Mouse (Mus musculus) kidney, postnatal 14 days (tissue): Measurements from ENCODE around the gene Cers4.

Experiments
- DNase-seq: peaks from one replicate; pipeline ENCODE4 v3.0.0; 2022; ENCODE audit warnings: mixed read lengths

The Cers4 gene

DNA sequence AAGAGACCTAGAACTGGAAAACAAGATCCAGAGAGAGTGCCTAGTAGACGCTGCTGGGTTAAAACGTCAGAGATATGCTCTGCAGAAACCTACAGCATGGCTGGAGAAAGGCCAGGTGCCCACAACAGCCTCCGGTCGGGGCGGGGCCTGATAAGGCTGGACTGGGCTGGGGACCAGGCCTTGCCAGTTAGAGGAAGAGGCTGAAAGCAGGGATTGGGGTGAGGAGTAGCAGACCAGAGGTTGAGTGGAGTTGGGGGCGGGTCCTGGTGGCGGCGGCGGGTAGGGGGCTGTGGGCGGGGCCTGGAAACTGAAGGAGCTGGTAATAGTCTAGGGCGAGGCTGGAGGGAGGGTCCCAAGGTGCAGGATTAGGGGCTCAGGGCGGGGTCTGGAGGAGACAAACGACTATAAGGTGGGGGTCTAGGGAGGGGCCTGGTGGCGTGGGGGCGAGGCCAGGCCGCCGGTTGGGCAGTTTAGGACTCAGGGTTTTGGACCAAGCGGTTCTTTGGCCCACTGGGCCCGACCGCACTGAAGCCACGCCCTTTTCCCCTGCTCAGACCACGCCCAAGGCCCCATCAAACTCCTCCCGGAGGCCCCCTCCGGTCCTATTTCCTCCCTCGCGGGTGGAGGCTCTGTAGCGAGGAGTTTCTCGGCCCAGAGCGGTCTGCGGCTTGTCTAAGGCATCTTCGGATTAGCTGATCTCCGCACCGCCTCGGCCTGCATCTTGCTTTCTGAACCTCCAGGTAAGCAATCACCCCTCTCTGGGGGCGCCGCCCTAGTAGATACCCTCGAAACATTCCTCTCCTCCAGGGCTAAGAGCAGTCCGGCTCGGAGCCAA, at the start of gene Cers4:
TSS of gene Cers4 (plus strand) at position 176 of the 835 bp plus-strand sequence.
- peak; percentile 91 for DNase-seq

GRCm38 (mm10) chr8:4458165-4458564, 34.7 kb upstream of the Cers4 start:
- no peak for DNase-seq

GRCm38 (mm10) chr8:4463061-4463460, 29.8 kb upstream of the Cers4 start:
- DNase-seq: no peak

DNA sequence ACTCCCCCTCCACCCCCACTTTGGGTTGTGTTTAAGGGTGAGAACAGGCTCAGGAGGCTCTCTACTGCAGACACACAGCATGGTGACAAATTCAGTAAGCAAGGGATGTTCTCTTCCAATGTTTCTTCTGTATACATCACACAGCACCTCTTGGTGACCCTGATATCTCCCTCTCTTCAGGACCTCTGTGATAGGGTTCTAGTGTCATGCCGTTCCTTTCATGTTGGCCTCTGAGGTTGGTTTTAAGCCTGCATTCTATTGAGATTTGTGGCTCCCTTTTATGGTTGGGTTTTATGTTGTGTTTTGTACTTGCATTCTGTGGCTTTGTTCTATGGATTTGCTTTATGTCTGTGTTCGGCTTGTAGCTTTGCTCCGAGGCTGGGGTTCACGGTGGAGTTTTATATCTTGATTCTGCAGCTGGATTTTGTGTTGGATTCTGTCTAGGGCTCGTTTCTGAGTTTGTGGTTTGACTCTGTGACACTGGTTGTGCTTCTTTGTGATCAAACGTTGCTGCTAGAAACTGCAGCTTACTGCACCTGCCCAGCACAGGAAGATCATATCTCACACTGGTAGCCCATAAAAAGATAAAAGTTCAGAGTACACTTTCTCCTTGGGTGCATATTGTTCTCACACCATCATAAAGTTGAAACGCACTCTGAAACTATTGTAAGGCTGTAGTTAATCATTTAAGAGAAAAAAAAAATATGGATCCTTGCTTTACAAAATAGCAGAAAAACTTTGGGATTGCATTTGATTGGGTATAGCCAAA, 18.2 kb upstream of the Cers4 start:
- no peak for DNase-seq

DNA sequence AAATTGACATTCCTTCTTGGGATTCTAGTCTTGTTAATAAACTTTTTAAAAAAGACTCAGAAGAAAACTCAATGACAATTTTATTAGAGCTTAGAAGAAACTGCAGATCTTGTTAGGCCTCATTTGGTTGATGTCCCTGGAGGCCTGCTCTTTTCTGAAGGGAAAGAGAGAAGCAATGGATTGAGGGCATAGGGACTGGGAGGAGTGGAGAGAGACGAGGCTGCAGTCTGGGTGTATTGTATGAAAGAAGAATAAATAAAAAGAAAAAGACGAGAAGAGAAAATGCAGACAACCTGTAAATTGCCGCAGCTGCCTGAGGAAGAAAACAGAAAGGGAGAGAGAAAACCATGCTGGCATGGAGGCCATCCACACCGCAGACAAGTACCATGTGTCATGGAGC, 11.7 kb upstream of the Cers4 start:
- no peak for DNase-seq

DNA sequence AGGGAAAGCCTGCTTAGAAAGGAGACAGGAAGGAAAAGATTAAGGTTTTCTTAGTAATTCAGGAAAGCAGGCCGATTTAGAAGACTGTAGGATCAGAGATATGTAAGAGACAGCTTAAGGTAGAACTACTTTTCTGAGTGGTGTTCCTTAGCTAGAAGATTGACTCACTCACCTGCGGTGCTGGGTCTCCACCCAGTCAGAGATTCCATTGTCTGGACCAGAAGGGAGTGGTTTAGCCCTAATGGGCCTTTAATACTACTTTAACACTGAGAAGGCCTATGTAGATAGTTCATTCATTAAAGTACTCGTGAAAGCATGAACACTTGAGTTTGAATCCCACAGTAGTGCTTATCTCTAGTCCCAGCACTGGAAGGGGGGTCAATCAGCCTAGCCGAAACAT, 11.2 kb upstream of the Cers4 start:
- no peak for DNase-seq

DNA sequence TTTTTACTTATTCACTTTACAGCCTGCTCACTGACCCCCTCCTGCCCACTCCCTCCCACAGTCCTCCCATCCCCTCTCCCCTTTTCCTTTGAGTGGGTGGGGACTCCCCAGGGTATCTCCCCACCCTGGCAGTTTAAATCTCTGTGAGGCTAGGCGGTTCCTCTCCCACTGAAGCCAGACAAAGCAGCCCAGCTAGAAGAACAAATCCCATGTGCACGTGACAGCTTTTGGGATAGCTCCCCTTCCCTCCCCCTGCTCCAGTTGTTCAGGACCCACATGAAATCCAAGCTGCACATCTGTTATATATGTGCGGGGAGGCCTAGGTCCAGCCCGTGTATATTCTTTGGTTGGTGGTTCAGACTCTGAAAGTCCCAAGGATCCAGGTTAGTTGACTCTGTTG, 10.3 kb upstream of the Cers4 start:
- DNase-seq: no peak

DNA sequence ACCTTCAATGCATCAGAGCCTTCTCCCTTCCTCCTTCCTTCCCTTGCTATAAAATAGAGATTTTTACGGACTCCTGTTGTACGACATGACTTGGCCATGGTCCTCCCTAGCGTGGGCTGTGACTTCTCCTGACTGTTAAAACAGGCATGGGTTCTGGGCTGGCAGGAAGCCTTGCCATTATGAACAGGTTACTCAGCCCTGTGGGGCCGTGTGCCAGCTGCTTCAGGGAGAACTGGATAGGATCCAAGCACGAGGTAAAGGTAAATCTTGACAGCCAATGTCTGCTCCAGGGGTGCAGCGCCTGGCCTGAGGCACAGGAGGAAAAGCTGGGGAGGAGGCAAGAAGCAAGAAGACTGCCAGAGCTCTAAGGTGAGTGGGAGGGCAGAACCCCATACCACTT, 9.5 kb upstream of the Cers4 start:
- DNase-seq: peak; percentile 52

DNA sequence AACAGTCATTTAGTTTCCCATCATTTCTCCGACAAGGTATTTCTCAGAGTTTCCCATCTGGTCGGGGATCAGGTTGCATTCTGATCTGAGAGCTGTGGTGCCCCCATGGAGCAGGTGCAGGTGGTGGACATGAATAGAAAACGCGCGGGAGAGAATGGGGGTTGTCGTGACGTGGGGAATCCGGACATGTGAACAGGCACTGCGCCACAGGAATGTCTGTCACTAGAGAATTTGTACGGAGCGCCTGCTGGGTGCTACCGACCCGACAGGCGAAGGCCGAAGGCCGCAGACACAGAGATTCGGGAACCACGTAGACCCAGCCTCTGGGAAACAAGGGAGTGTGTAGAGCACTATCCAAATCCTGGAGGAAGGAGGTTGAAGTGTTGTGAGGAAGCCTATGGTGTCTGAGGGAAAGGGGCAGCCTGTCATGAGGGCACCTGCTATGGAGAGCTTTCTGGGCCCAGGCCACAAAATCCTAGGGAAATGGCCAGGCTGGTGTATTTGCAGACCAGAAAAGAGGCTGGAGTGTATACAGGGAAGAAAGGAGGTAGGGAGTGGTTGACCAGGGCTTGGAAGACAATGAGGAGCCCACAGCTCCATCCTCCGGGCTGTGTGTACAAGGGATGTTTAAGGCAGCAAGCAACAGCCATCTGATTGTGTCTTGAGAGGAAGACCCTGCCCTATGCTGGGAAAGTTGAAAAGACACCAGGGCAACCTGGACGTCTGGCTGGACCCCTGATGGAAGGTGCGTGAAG, 1.0 kb downstream of the Cers4 start:
- DNase-seq: peak; percentile 65

DNA sequence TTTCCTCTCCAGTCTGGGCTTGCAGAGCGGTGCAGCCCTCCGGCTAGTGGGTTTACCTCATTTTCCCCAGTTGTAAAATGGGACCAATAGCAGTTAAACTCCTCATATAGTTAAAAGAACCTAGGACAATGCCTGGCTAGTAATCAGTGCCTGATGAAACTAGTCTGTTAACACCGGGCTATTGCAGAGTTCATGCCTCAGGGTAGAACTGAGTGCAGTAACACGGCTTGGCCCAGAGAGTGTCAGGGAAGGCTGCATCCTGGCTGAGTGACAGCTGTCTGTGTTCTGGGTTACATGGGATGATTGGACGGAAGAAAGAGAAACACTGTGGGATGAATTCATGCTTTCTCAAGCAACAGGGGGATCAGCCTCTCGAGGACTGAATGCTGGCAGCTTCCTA, 3.1 kb downstream of the Cers4 start:
- DNase-seq: no peak

- no peak for DNase-seq
Measured at GRCm38 (mm10) chr8:4497610-4498009, 4.8 kb downstream of the Cers4 start.

- no peak for DNase-seq
Measured at GRCm38 (mm10) chr8:4505364-4505763, 12.5 kb downstream of the Cers4 start.

DNA sequence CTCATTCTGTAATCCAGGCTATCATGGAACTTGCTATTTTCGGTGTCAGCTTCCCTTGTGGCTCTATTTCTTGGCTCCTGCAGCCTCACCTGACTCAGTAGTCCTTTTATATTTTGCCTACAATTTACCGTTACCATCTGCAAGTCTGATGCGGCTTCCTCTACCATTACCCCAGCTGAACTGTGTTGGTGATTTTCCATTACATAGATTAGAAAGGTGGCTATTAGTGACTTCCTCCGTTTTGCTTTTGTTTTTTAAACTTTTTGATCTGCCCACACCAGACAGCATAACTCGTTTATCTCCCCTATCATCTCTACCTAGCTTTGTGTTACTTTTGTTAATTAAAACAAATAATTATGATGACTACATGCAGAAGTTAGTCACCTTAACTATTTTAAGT, 14.7 kb downstream of the Cers4 start:
- no peak for DNase-seq

DNA sequence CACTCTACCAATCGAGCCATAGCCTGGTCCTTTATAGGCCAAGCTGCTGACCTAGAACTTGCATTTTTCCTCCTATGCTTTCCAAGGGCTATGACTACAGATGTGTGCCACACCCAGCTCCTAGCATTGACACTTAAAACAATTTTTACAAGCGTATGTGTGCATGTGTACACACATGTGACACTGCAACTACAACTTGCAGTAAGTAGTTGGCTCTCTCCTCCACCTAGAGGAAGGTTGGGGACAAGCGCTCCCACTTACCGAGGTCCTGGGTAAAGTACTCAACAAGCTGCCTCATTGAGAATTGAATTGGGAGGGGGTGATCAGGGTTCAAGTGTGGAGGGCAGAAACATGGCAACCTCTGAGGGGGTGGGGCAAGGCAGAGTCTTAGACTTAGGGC, 18.0 kb downstream of the Cers4 start:
- DNase-seq: no peak

DNA sequence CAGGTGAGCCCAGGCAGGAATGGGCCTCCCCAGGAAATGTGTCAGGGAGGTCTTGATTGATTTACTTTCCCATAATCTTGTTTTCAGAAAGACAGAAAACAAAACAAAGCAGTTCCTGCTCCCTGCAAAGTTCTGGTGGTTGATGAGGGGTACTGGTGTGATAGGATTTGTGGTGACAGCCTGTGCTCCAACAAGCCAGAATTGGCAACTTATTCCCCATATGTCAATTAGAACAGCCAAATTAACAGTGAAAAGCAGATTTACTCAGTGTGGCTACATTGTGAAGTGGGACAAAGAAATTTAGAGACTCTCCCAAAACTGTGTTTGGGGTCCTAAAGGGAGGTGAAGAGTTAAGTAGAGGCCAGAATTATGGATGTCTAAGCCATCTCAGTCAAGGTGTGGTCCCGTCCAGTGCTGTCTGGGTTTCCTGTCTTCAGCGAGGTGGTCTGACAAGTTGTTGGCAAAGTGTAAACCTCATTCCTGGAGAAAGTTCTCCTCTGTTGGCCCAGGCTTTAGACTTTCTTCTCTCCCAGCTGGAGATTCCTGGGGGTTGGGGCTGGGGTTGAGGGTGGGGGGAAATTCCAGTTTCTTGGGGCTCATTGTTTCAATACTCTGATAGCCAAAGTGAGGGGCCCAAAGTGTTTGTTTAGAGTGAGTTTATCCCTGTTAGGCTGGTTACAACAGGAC, 18.7 kb downstream of the Cers4 start:
- no peak for DNase-seq

DNA sequence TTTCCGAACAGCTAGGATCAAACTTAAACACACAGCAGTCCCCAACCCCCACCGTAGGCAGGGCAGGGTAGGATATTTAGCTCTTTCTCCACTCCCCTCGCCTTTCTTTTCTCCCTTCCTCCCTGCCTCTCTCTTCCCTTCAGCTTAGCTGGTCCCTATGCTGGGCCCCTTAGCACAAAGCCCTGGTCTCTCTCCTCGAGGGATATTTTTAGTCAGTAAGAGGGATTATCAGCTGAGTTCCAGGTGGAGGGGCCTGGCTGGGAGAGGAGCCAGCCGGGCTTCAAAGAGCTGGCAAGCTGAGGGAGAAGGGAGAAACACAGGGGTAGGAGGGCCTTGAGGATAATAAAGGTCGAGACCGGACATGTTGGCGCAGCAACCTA, 19.3 kb downstream of the Cers4 start:
- peak; percentile 16 for DNase-seq

DNA sequence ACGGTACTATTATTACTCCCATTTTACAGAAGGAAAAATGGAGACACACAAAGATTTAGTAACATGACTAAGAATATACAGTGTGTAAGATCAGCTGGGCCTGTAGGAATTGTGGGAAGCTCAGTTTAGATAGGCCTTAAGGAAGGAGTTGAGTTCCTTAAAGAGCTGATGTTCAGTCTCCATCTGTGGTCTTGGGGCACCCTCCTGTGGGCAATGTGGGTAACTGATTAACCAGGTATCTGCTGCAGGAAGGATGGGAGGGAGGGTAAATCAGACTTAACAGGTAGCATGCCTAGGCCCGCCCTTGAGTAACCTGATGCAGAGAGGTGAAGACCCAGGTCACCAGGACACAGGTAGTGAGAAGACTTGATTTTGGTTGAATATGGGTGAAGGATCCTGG, 23.3 kb downstream of the Cers4 start:
- peak; percentile 58 for DNase-seq

DNA sequence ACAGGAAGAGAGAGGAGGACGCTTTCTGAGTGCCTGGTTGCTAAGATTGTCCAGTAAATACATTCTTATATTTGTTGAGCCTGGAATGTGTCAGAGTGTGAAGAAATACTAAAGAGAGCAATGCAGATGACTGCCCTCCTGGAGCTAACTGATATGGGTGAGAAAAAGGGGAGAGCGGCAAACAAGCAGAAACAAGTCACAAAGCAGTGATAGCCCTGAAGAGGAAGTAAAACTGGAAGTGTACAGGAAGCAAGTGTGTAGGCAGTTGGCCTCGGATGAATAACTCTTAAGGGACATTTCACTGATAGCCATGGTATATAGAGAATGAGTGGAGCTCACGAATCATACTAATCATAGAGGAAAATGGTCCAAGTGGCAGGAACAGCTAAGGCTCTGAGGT, 28.6 kb downstream of the Cers4 start:
- DNase-seq: no peak

DNA sequence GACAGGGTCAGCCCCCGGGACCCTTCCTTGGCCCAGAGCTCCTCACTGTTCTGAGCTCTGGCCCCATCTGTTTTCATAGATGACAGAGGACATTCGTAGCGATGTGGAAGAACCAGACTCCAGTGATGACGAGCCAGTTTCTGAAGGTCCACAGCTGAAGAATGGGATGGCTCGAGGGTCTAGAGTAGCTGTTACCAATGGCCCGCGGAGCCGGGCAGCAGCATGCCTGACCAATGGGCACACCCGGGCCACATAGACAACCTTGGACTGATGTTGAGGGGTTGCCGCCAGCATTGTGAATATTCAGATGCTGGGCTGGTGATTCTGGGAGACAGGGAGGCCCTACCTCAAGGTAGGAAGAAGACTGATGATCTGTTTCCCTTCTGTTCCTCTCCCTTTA, 30.7 kb downstream of the Cers4 start:
- DNase-seq: no peak
